Mouse (Mus musculus) stomach, embryonic 16.5 days (tissue): ENCODE data around the gene Ppp1r3c. TPM values are rescaled to one million over a fixed set of nuclear protein-coding genes. Genes with fewer than 3 reads are reported as not detected.

Experiments
- polyA plus RNA-seq: library from polyadenylated mRNA; unstranded; fragments of >200 nt; fragmentation: Nextera tagmentation; extraction: Ambion mirVana; gene quantifications from 2 replicates; pipeline ENCODE4 v1.2.1, GENCODE M21; 2015

Ppp1r3c gene
- polyA plus RNA-seq, 1 experiment from 2014 or later: 29.0 TPM

Other genes with a start within 250 kb of the Ppp1r3c start
- 2.8 and 3.3 TPM in 2 replicates for gene Hectd2, start 182.0 kb downstream of the Ppp1r3c start, polyA plus RNA-seq
- gene Tnks2, start 97.6 kb upstream of the Ppp1r3c start, polyA plus RNA-seq: 19.7 and 20.6 TPM in 2 replicates
- gene Fgfbp3, start 183.0 kb upstream of the Ppp1r3c start, polyA plus RNA-seq: 3.1 TPM in 2 replicates
- gene Btaf1, start 189.4 kb upstream of the Ppp1r3c start, polyA plus RNA-seq: 8.7 and 9.3 TPM in 2 replicates